Mouse (Mus musculus) liver, embryonic 14.5 days (tissue): ENCODE data around the gene Nav2.

Experiments used
- CTCF ChIP-seq: IDR thresholded peaks from 2 replicates; pipeline ENCODE4 v1.5.1; 2016; ENCODE audit warnings: antibody characterized with exemption, low read depth, control low read depth
- EP300 ChIP-seq: IDR thresholded peaks from 2 replicates; pipeline ENCODE4 v1.6.1; 2016; ENCODE audit warnings: antibody characterized with exemption, low read depth

- TF ChIP-seq CTCF (no peak), EP300 (no peak)
These were observed 525.4 kb downstream of the Nav2 start for GRCm38 (mm10) chr7:49433945-49434344.
